Mouse (Mus musculus) ES-Bruce4 (cell line): ENCODE measurements around the gene Fam24a.

Experiments used
- CTCF ChIP-seq: IDR thresholded peaks from one replicate; pipeline ENCODE4 v1.8.1; 2011; ENCODE audit warnings: low read depth, low read length
- EP300 ChIP-seq: IDR thresholded peaks from 2 replicates; pipeline ENCODE4 v1.6.1; 2011; ENCODE audit warnings: low read depth, low read length; ENCODE audit not compliant: insufficient read depth

GRCm38 (mm10) chr7:131362615-131363300 is 29.1 kb downstream of the Fam24a start, which contains the start of gene 2310057M21Rik:
- TF ChIP-seq EP300 (0 out of 2 replicates have a peak, but pooled peaks have one; percentile 39), CTCF (no peak)
